Comparison of ENCODE assay signal across 30 mouse cellular contexts in genomic region chr15:86334276-86334675, GRCm38 (mm10).
DNase-seq lines count a peak whose midpoint lies in the region; ATAC-seq and TF ChIP-seq lines count a peak whose summit lies in the region.
"Had no signal": no experiment of that assay in that cellular context is flagged by ENCODE, and none has a peak within 500 bp of the region (broad histone marks: within the 10 kb centered on the region; RNA-seq: fewer than 3 reads in every experiment).

No protein-coding gene starts in this region.

- H3K27ac ChIP-seq in forebrain, embryonic 13.5 days, result peak overlapping the region; percentile 51; the same call in 1 of the 2 replicates
- H3K27ac ChIP-seq in forebrain, embryonic 10.5 days, result no peak overlapping the region
- peak overlapping the region; percentile 55; the same call in 1 of the 2 replicates for H3K27ac ChIP-seq in layer of hippocampus, adult 2 months
- H3K27ac ChIP-seq in thymus, adult 2 months (ENCODE audit: control insufficient read depth, insufficient read depth, low read length), result peak overlapping the region; percentile 100
- H3K27ac ChIP-seq: embryonic facial prominence, embryonic 10.5 days; embryonic facial prominence, embryonic 15.5 days; gastrocnemius, adult 2 months; kidney, postnatal 0 days; left cerebral cortex, adult 2 months; limb, embryonic 12.5 days; liver, embryonic 15.5 days; neural tube, embryonic 12.5 days; stomach, postnatal 0 days had no signal

- no peaks in the 10 kb centered on the region for H3K36me3 ChIP-seq in forebrain, embryonic 13.5 days (ENCODE audit: poor library complexity, severe bottlenecking)
- no peaks in the 10 kb centered on the region for H3K36me3 ChIP-seq in forebrain, embryonic 10.5 days (replicated peaks)
- H3K36me3 ChIP-seq in thymus, adult 2 months (ENCODE audit: control insufficient read depth, insufficient read depth, low read length), result no peaks in the 10 kb centered on the region
- H3K36me3 ChIP-seq: embryonic facial prominence, embryonic 10.5 days; embryonic facial prominence, embryonic 15.5 days; heart, embryonic 12.5 days; limb, embryonic 12.5 days; liver, embryonic 15.5 days; neural tube, embryonic 12.5 days had no signal

- no peaks in the 10 kb centered on the region for H3K9me3 ChIP-seq in forebrain, embryonic 13.5 days (replicated peaks)
- H3K9me3 ChIP-seq in forebrain, embryonic 10.5 days, result no peaks in the 10 kb centered on the region
- H3K9me3 ChIP-seq: embryonic facial prominence, embryonic 10.5 days; embryonic facial prominence, embryonic 15.5 days; G1E; heart, embryonic 12.5 days; limb, embryonic 12.5 days; liver, embryonic 15.5 days; neural tube, embryonic 12.5 days had no signal

- no peak for TF ChIP-seq POLR2A in thymus, adult 2 months (IDR thresholded peaks at IDR 0.05; ENCODE audit: control insufficient read depth, extremely low read depth, insufficient read depth, low read length, poor library complexity)

- H3K4me2 ChIP-seq in forebrain, embryonic 13.5 days, result no peak overlapping the region
- H3K4me2 ChIP-seq: embryonic facial prominence, embryonic 15.5 days; heart, embryonic 12.5 days; limb, embryonic 12.5 days; liver, embryonic 15.5 days; lung, embryonic 14.5 days; neural tube, embryonic 12.5 days had no signal

- DNase-seq in forebrain, embryonic 10.5 days (ENCODE audit: extremely low spot score, low spot score), result no peak
- DNase-seq in layer of hippocampus, adult 2 months (ENCODE audit: low spot score in 2 of 2), result no peak
- no peak for DNase-seq in layer of hippocampus, adult 18-20 months (ENCODE audit: low spot score in 2 of 2)
- DNase-seq in thymus, adult 2 months, result peak; percentile 43
- no peak for DNase-seq in thymus, postnatal 0 days (ENCODE audit: low spot score)
- DNase-seq in cerebellum, adult 11-12 months, result no peak
- DNase-seq: adrenal gland, adult 8-10 months; cerebellum, adult 8-10 months; cerebellum, postnatal 25 days; gastrocnemius, adult 2 months; gastrocnemius, postnatal 36 days; heart, adult 18-20 months; heart, postnatal 10 days; kidney, adult 8-10 months; lung, embryonic 14.5 days; lung, postnatal 14 days; right cerebral cortex, postnatal 4 days had no signal

- 95% methylated on average over 4 of the region's 4 CpGs for WGBS in forebrain, embryonic 13.5 days
- 90% methylated on average over 4 of the region's 4 CpGs for WGBS in forebrain, embryonic 10.5 days
- 47% methylated on average over 4 of the region's 4 CpGs for WGBS in thymus, adult 2 months

- no peak for ATAC-seq in forebrain, embryonic 13.5 days
- ATAC-seq: forebrain, embryonic 16.5 days; intestine, embryonic 16.5 days had no signal

- H3K4me1 ChIP-seq in forebrain, embryonic 13.5 days, result peaks cover 53% of the 10 kb centered on the region
- H3K4me1 ChIP-seq in forebrain, embryonic 10.5 days, result peaks cover 9% of the 10 kb centered on the region; the same call in 1 of the 2 replicates
- H3K4me1 ChIP-seq in thymus, adult 2 months (replicated peaks; ENCODE audit: control insufficient read depth, insufficient read depth, low read length), result peaks cover 82% of the 10 kb centered on the region
- H3K4me1 ChIP-seq: embryonic facial prominence, embryonic 15.5 days; heart, embryonic 12.5 days; liver, embryonic 15.5 days had no signal

- no peak overlapping the region for H3K4me3 ChIP-seq in forebrain, embryonic 13.5 days
- H3K4me3 ChIP-seq in forebrain, embryonic 10.5 days, result no peak overlapping the region
- no peak overlapping the region for H3K4me3 ChIP-seq in layer of hippocampus, adult 2 months
- peak overlapping the region; percentile 9 for H3K4me3 ChIP-seq in thymus, adult 2 months (ENCODE audit: control insufficient read depth, insufficient read depth, low read length)
- H3K4me3 ChIP-seq: embryonic facial prominence, embryonic 10.5 days; embryonic facial prominence, embryonic 15.5 days; gastrocnemius, adult 2 months; heart, embryonic 12.5 days; left cerebral cortex, adult 2 months; limb, embryonic 12.5 days; liver, embryonic 15.5 days; neural tube, embryonic 12.5 days had no signal

- H3K9ac ChIP-seq in forebrain, embryonic 13.5 days, result no peak overlapping the region
- H3K9ac ChIP-seq: embryonic facial prominence, embryonic 15.5 days; heart, embryonic 12.5 days; limb, embryonic 12.5 days; liver, embryonic 15.5 days; lung, embryonic 14.5 days; neural tube, embryonic 12.5 days had no signal

- H3K27me3 ChIP-seq in forebrain, embryonic 13.5 days, result peaks cover 3% of the 10 kb centered on the region; the same call in 1 of the 2 replicates
- no peaks in the 10 kb centered on the region for H3K27me3 ChIP-seq in forebrain, embryonic 10.5 days (ENCODE audit: poor library complexity, severe bottlenecking)
- H3K27me3 ChIP-seq in thymus, adult 2 months (ENCODE audit: control insufficient read depth, insufficient read depth, low read length), result no peaks in the 10 kb centered on the region
- H3K27me3 ChIP-seq: embryonic facial prominence, embryonic 15.5 days; limb, embryonic 12.5 days; liver, embryonic 15.5 days; neural tube, embryonic 12.5 days had no signal

- TF ChIP-seq CTCF in layer of hippocampus, adult 2 months (conservative IDR thresholded peaks at IDR 0.05), result no peak
- TF ChIP-seq CTCF in thymus, adult 2 months (IDR thresholded peaks at IDR 0.05; ENCODE audit: borderline replicate concordance, control insufficient read depth, extremely low read depth, insufficient read depth, low read length, poor library complexity), result no peak
